Mouse (Mus musculus) small intestine, adult 2 months (tissue): ENCODE measurements around the gene Prtn3. TPM values are rescaled to one million over a fixed set of nuclear protein-coding genes. Genes with fewer than 3 reads are reported as not detected.
A peak's percentile ranks its signal among the peaks of the same experiment; 100 is the strongest.

ENCODE experiments used
- H3K27ac ChIP-seq: fragments of 200-500 bp; 2 replicates; pipeline ENCODE4 v1.5.1; 2012; ENCODE audit warnings: low read depth, low read length, control low read depth, inconsistent platforms; ENCODE audit not compliant: insufficient read depth
- H3K27me3 ChIP-seq: fragments of 200-500 bp; 2 replicates; pipeline ENCODE4 v1.6.1; 2012; ENCODE audit warnings: mild to moderate bottlenecking, moderate library complexity, low read length, inconsistent platforms; ENCODE audit not compliant: control insufficient read depth, insufficient read depth
- H3K36me3 ChIP-seq: fragments of 200-500 bp; 2 replicates; pipeline ENCODE4 v1.6.1; 2012; ENCODE audit warnings: mild to moderate bottlenecking, low read length, control low read depth, inconsistent platforms; ENCODE audit not compliant: control insufficient read depth, insufficient read depth
- H3K4me1 ChIP-seq: fragments of 200-500 bp; 2 replicates; pipeline ENCODE4 v1.6.1; 2012; ENCODE audit warnings: low read length, inconsistent platforms, mixed read lengths; ENCODE audit not compliant: control insufficient read depth, insufficient read depth, insufficient read length
- H3K4me3 ChIP-seq: fragments of 200-500 bp; 2 replicates; pipeline ENCODE4 v1.5.1; 2012; ENCODE audit warnings: low read depth, mild to moderate bottlenecking, control low read depth, inconsistent platforms, low read length, moderate library complexity
- CTCF ChIP-seq: fragments of 200-500 bp; IDR thresholded peaks from 2 replicates; pipeline ENCODE4 v1.5.1; 2012; ENCODE audit warnings: low read depth, mild to moderate bottlenecking, control low read depth, inconsistent platforms, low read length, moderate library complexity, mixed read lengths; ENCODE audit not compliant: insufficient replicate concordance, insufficient read length; ENCODE audit errors: extremely low read depth
- POLR2A ChIP-seq: fragments of 200-500 bp; IDR thresholded peaks from 2 replicates; pipeline ENCODE4 v1.6.1; 2012; ENCODE audit warnings: low read depth, mild to moderate bottlenecking, control low read depth, inconsistent platforms, low read length, moderate library complexity
- WGBS: fragments of 180-500 bp; shearing (Covaris S2); methylation state at CpG from one replicate; pipeline ENCODE4 v1.1.7; 2018; 5-methylcytosine and 5-hydroxymethylcytosine counted together
- polyA plus RNA-seq: library from polyadenylated mRNA; depleted of rRNA; stranded (reverse); fragments of >200 nt; gene quantifications from 2 replicates; pipeline ENCODE4 v1.2.3, GENCODE M21; 2012

Gene Prtn3
- polyA plus RNA-seq, 1 experiment = 2.1 TPM

DNA sequence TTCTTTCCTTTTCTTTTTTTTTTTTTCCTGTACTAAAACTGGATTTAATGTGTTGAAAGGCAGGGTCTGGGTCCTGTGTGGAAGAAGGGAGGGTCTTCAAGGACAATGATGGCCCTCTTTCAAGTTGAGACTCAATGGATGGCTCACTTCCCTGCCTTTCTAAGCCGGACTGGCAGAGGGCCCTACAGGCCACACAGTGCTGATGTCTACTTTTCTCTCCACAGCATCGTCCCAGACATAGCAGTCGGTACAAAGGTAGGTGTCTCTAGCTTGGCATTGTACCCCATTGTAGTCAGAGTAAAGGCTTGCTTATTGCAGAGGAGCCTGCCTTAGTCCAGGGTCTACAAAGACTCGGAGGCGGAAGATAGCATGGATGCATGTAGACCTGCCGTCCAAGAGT, 18.0 kb upstream of the Prtn3 start:
- Histone ChIP-seq H3K27me3 (no peaks in the 10 kb centered on the region), H3K4me3 (peak overlapping the region; percentile 84), H3K36me3 (peaks cover 48% of the 10 kb centered on the region), H3K4me1 (peaks cover 51% of the 10 kb centered on the region), H3K27ac (peak overlapping the region; percentile 98)
- TF ChIP-seq CTCF = no peak
- no peak for TF ChIP-seq POLR2A
- 7% methylated on average over 6 of the region's 6 CpGs for WGBS

DNA sequence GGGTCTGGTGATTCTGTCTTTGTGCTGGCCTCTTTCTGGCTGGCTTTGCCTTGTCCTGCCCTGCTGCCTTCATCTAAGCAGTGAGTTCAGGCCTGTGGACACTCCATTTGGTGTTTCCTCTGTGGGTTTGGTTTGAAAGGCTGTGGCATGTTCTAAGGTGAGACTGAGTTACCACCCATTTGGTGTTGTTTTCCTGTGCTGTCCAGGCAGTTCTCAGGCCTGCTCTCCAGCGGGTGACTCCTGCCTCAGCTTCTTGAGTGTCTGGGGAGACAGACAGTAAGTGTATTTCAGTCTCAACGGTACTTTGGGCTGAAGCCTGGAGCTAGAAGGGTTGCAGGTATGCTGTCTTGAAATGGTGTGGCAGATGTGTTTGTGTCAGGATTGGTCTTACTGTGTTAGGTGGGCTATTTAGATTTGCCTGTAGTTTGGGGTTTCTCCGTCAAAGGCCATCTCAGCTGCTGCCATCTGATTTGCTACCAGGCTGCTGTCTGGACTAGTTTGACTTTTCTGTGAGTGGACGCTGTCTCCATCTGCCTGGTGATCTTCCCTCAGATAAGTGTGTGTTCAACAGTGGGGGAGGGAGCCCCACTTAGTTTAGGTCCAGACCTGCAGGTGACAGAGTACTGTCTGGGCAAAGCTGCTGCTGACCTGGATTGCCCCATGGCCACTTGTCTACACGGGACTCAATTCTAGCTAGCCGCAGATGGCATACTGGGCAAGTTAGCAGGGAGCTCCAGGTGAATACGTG, 17.4 kb upstream of the Prtn3 start:
- H3K4me3 ChIP-seq = peak overlapping the region; percentile 84
- H3K36me3 ChIP-seq = peaks cover 54% of the 10 kb centered on the region
- 3% methylated on average over 7 of the region's 7 CpGs for WGBS
- H3K27me3 ChIP-seq = no peaks in the 10 kb centered on the region
- peak overlapping the region; percentile 98 for H3K27ac ChIP-seq
- peaks cover 46% of the 10 kb centered on the region for H3K4me1 ChIP-seq
- TF ChIP-seq POLR2A (no peak), CTCF (no peak)

DNA sequence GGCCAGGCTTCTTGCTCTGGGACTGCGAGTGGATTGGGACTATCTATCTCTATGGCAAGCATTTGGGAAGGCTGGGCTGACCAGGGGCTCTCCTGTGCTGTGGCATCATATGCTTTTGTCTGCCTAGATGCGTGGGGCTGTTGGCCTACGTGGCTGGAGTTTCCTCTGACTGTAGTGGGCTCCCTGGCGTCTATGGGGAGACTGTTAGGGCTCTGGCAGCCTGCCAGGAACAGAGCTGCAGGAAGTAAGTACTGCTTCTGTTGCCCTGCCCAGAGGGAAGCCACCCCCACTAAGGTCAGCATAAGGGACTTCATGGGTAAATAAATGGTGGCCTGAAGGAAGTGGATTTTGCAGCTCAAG, 16.8 kb upstream of the Prtn3 start:
- no peaks in the 10 kb centered on the region for H3K27me3 ChIP-seq
- TF ChIP-seq CTCF (no peak), POLR2A (no peak)
- H3K36me3 ChIP-seq = peaks cover 60% of the 10 kb centered on the region
- peak overlapping the region; percentile 98 for H3K27ac ChIP-seq
- H3K4me3 ChIP-seq = peak overlapping the region; percentile 84
- WGBS = under 1% methylated on average over 4 of the region's 4 CpGs
- peaks cover 41% of the 10 kb centered on the region for H3K4me1 ChIP-seq

DNA sequence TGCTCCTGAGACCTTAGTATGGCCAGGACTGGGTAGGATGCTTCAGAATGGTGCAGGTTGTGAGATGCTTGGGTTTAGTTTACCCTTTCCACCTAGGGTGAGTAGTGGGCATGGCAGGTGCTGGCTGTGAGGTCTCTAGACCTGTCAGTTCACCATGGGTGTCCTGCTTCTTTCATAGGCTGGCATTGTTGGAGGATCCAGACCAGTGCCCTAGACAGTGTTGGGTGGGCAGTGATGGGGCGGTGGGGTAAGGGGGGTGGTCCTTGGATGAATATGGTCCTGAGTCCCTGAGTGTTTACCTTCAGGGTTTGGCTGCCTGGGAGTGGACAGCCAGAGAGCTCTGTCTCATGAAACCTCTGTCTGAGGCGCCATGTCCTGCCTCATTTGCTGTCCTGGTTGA, 16.4 kb upstream of the Prtn3 start:
- no peak overlapping the region for H3K27ac ChIP-seq
- peaks cover 37% of the 10 kb centered on the region for H3K4me1 ChIP-seq
- no peak for TF ChIP-seq CTCF
- TF ChIP-seq POLR2A = no peak
- no peaks in the 10 kb centered on the region for H3K27me3 ChIP-seq
- H3K4me3 ChIP-seq = peak overlapping the region; percentile 84; the same call in 1 of the 2 replicates
- 38% methylated on average over 2 of the region's 2 CpGs for WGBS
- H3K36me3 ChIP-seq = peaks cover 65% of the 10 kb centered on the region

DNA sequence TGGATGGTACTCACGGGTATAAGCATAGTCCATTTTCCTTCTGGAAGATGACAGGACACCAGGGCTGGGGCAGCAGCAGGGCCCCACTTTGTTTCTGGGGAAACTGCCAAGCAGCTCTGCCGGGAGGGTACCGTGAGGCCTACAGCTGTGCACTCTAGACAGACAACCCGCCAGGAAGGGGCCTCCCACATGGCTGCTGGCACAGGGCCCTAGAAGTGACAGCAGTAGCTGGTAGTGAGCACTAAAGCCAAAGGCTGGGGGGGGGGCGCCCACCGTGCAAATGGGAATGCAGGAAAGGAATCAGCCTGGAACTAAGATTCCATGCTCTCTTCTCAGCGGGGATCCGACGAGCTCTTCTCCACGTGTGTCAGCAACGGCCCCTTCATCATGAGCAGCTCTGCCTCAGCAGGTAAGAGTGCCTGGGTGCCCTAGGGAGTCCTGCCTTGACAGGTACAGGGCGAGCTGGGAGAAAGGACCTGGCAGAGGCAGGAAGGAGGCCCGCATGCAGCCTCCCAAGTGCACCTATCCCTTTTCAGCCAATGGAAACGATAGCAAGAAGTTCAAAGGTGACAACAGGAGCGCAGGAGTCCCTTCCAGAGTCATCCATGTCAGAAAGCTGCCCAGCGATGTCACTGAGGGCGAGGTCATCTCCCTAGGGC, 15.7 kb upstream of the Prtn3 start:
- 24% methylated on average over 17 of the region's 17 CpGs for WGBS
- Histone ChIP-seq H3K4me3 (peak overlapping the region; percentile 9), H3K27me3 (no peaks in the 10 kb centered on the region), H3K4me1 (peaks cover 32% of the 10 kb centered on the region), H3K36me3 (peaks cover 70% of the 10 kb centered on the region), H3K27ac (no peak overlapping the region)
- TF ChIP-seq CTCF (no peak), POLR2A (no peak)

DNA sequence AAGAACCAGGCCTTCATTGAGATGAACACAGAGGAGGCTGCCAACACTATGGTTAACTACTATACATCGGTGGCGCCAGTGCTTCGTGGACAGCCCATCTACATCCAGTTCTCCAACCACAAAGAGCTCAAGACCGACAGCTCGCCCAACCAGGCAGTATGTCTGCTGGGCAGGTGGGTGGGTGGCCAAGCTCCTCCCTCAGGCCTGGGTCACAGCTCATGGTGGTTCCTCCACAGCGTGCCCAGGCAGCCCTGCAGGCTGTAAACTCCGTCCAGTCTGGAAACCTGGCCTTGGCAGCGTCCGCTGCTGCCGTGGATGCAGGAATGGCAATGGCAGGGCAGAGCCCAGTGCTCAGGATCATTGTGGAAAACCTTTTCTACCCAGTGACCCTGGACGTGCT, 15.2 kb upstream of the Prtn3 start:
- Histone ChIP-seq H3K36me3 (peaks cover 71% of the 10 kb centered on the region), H3K4me3 (no peak overlapping the region), H3K27me3 (no peaks in the 10 kb centered on the region), H3K27ac (no peak overlapping the region), H3K4me1 (peaks cover 32% of the 10 kb centered on the region)
- TF ChIP-seq CTCF (no peak), POLR2A (no peak)
- 67% methylated on average over 11 of the region's 11 CpGs for WGBS

DNA sequence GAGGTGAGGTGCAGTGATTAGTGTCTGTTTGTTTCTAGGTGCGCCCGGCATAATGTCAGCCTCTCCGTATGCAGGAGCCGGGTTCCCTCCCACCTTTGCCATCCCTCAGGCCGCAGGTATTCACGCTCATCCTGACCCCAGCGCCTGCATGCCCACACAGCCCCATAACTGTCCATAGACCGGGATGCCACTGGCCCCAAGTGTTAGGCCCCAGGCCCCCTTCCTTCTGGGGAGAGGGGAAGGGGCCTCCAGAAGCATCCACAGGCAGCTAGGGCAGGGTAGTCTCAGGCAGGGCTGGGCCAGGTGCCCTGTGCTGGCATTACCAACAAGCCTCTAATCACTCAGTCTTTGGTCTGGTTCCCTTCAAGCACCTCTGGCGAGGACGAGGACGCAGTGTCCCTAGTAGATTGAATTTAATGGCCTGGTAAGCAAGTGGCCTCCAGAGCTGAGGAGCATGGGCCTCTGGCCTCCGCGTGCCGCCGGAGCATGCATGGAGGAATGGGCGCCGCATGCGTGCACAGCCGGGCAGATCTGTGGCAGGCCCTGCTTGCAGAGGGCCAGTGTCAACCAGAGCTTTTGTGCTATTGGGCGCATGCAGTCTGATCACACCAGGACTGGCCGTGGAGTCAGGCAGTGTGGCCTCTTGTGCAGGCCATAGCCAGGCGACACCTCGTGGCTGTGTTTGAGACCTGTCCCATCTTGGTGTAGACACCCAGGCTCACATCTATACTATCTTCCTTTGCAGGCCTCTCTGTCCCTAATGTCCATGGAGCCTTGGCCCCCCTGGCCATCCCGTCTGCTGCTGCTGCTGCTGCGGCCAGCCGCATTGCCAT, 14.0 kb upstream of the Prtn3 start:
- no peak for TF ChIP-seq CTCF
- no peak for TF ChIP-seq POLR2A
- H3K4me1 ChIP-seq = peaks cover 32% of the 10 kb centered on the region
- no peaks in the 10 kb centered on the region for H3K27me3 ChIP-seq
- H3K27ac ChIP-seq = no peak overlapping the region
- 89% methylated on average over 26 of the region's 26 CpGs for WGBS
- peaks cover 75% of the 10 kb centered on the region for H3K36me3 ChIP-seq
- H3K4me3 ChIP-seq = no peak overlapping the region
